Mouse (Mus musculus): Measurements from ENCODE around the gene Wdr63. TPM values are rescaled to one million over a fixed set of nuclear protein-coding genes. Genes with fewer than 3 reads are reported as not detected.

Wdr63 gene
- polyA plus RNA-seq, 1 experiment from 2014 or later = not detected

DNA sequence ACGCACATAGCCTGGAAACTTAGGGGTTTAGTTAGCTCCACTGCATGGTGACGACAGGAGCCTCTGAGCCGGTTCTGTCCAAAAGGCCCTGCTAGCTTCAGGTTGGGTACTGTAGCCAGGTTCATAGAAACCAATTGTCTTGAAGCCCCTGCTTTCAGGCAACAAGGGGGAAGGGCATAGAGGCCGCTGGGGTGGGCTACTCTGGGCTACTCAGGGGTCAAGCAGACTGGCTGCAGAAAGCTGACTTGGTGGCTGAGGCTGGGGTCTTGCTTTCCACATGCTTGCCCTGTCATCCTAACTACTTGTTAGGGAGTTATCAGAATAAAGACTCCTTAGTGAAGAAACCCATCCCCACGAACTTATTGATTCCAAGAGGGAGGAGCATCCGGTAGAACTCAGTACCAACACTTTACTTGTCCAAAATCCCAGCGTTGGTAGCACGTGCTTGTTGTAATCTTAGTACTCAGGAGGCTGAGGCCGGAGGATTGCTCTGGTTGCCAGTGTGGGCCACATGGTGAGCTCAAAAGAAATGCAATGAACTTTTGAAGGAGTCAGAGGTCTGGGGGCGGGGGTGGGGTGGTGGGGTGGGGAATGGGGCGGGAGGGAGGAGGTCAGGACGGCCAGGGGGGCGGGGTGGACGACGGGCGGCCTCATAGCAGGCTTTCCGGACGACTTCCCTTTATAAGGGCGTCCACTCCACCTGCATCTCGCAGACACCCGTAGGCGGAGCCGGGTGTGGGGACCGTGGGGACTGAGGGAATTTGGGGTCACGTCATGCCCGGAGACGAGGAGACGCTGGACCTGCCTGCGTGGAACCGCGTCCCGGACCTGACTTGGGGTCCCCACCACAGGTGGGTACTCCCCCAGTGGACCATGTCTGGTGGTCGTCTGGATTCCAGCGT, 41.5 kb upstream of the Wdr63 start, which contains the start of gene Mcoln2:
Gene Mcoln2, plus strand, starts transcription at position 678 of the 902 bp plus-strand sequence.
- Histone ChIP-seq H3K4me3 (peak within 1 kb of the TSS; percentile 47), H3K27ac (ENCODE audit: poor library complexity, severe bottlenecking) (no peak within 1 kb of the TSS), H3K9ac (peak within 1 kb of the TSS; percentile 65), H3K27me3 (replicated peaks) (peaks cover 28% of the 10 kb centered on the region), H3K9me3 (replicated peaks) (no peaks in the 10 kb centered on the region; the same call in 1 of the 2 replicates), H3K36me3 (no peaks in the 10 kb centered on the region), H3K4me2 (peak within 1 kb of the TSS; percentile 94), H3K4me1 (replicated peaks) (peaks cover 11% of the 10 kb centered on the region)
- ATAC-seq (ENCODE audit: insufficient number of reproducible peaks, low FRiP score) = peak; percentile 53
- 14% methylated on average over 30 of the region's 34 CpGs for WGBS

DNA sequence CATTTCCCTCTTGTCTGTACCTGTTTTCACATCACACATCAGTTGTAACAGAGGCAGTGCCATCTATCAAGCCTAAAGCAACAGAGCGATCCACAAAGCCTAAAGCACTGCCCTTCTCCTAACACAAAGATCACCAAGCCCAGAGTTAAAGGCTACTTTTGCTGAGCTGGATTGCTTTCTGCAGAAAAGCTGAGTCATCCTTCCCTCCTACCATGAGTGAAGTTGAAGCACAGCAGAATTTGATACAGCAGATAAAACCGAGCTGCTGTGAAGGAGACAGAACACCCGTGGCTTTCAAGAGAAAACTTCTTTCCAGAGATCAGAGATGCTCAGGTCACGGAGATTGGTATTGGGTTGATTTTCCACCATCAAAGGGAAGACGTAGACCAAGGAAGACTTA, 38.2 kb upstream of the Wdr63 start:
- H3K4me1 ChIP-seq (replicated peaks) = peaks cover 5% of the 10 kb centered on the region; the same call in 1 of the 2 replicates
- ATAC-seq (ENCODE audit: insufficient number of reproducible peaks, low FRiP score) = no peak
- no peak overlapping the region for H3K4me3 ChIP-seq
- no peaks in the 10 kb centered on the region; the same call in 1 of the 2 replicates for H3K9me3 ChIP-seq (replicated peaks)
- no peaks in the 10 kb centered on the region for H3K36me3 ChIP-seq
- peaks cover 11% of the 10 kb centered on the region; the same call in 1 of the 2 replicates for H3K27me3 ChIP-seq (replicated peaks)
- 44% methylated on average over 5 of the region's 5 CpGs for WGBS
- no peak overlapping the region for H3K9ac ChIP-seq
- H3K4me2 ChIP-seq = no peak overlapping the region
- H3K27ac ChIP-seq (ENCODE audit: poor library complexity, severe bottlenecking) = no peak overlapping the region

DNA sequence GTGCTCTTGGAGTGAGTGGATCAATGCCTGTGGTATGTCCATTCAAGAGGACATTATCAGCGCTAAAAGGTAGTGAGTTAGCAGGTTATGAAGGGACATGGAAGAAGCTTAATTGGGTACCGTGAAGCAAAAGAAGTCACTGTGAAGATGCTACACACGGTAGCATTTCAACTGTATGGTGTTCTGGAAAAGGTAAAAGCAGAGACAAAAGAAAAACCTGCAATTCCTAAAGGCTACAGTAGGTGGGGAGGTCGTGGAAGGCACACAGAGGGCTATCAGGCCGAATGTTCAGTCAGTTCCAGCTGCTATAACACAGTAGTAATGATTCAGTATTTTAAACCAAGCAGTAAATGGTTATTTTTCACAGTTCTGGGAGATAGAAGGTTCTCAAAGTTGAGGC, 37.6 kb upstream of the Wdr63 start:
- Histone ChIP-seq H3K4me1 (replicated peaks) (peaks cover 3% of the 10 kb centered on the region; the same call in 1 of the 2 replicates), H3K4me3 (no peak overlapping the region), H3K9ac (no peak overlapping the region), H3K4me2 (no peak overlapping the region), H3K9me3 (replicated peaks) (no peaks in the 10 kb centered on the region; the same call in 1 of the 2 replicates), H3K27me3 (replicated peaks) (0 out of 2 replicates have a peak, but pooled peaks cover 5% of the 10 kb centered on the region), H3K27ac (ENCODE audit: poor library complexity, severe bottlenecking) (no peak overlapping the region), H3K36me3 (no peaks in the 10 kb centered on the region)
- 50% methylated on average over 5 of the region's 5 CpGs for WGBS
- no peak for ATAC-seq (ENCODE audit: insufficient number of reproducible peaks, low FRiP score)

DNA sequence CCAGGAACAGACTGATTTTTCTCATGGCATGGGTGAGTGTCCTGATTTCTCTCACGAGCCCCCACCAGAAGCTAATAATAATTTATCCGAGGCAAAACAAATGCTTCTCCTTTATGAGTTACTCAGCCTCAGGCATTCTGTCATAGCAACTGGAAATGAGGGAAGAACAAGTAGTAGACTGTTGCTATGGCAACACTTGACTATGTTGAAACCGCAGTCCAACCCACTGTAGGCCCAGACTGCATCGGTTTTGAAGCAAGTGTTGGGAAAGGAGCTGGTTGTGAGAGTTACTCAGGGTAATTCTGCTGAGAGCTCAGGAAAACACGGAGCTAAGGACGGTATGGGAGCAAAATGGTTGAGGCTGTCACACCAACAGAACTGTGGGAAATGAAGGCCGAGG, 34.6 kb upstream of the Wdr63 start:
- Histone ChIP-seq H3K4me2 (no peak overlapping the region), H3K27ac (ENCODE audit: poor library complexity, severe bottlenecking) (no peak overlapping the region), H3K4me3 (no peak overlapping the region), H3K9me3 (replicated peaks) (no peaks in the 10 kb centered on the region; the same call in 1 of the 2 replicates), H3K27me3 (replicated peaks) (no peaks in the 10 kb centered on the region), H3K9ac (no peak overlapping the region), H3K36me3 (no peaks in the 10 kb centered on the region), H3K4me1 (replicated peaks) (no peaks in the 10 kb centered on the region)
- no peak for ATAC-seq (ENCODE audit: insufficient number of reproducible peaks, low FRiP score)
- 78% methylated on average over 7 of the region's 7 CpGs for WGBS

DNA sequence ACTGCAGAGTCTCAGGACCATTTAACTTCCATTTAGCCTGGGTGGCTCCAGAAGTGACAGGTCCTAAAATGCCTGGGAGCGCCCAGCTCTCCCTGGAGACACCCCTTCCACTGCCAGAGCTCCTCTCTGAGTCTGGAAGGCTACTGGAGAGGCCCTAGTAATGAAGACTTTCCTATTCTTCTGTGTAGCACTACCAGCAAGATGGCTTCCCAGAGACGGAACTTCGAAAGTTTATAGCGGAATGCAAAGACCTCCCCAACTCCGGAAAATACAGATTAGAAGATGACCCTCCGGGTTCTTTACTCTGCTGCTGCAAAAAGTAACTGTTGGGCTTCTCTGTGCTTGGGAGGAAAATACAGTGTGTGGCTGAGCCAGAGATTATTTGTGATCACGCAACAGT, 32.3 kb upstream of the Wdr63 start:
- 83% methylated on average over 7 of the region's 7 CpGs for WGBS
- H3K4me3 ChIP-seq = no peak overlapping the region
- no peak for ATAC-seq (ENCODE audit: insufficient number of reproducible peaks, low FRiP score)

DNA sequence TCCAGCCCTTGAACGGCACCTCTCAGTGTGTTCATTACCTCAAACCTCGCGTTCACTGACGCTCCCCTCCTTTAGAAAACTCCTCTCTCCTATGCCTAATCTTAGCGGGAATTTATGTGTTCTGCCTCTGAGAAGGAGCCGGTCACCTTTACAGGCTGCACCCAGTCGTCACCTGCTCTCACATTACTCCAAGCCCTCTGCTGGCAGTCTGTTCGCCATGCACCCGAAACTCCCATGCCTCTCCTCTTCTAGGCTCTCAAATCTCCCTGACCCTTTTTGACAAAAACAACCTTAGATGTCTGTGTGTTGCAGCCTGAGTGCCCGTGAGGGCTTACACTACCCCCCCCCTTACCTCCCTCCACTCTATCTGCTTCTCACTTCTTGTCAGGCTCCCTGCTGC, 28.5 kb upstream of the Wdr63 start:
- H3K4me3 ChIP-seq = no peak overlapping the region
- H3K27ac ChIP-seq (ENCODE audit: poor library complexity, severe bottlenecking) = no peak overlapping the region
- peak overlapping the region; percentile 11; the same call in 1 of the 2 replicates for H3K4me2 ChIP-seq
- no peak overlapping the region for H3K9ac ChIP-seq
- H3K9me3 ChIP-seq (replicated peaks) = no peaks in the 10 kb centered on the region; the same call in 1 of the 2 replicates
- no peaks in the 10 kb centered on the region; the same call in 1 of the 2 replicates for H3K4me1 ChIP-seq (replicated peaks)
- no peaks in the 10 kb centered on the region for H3K36me3 ChIP-seq
- no peaks in the 10 kb centered on the region for H3K27me3 ChIP-seq (replicated peaks)
- WGBS = 20% methylated on average over 10 of the region's 10 CpGs
- ATAC-seq (ENCODE audit: insufficient number of reproducible peaks, low FRiP score) = no peak

More for the DNA sequence above, 32.3 kb upstream of the Wdr63 start:
- no peaks in the 10 kb centered on the region for H3K9me3 ChIP-seq (replicated peaks)
- H3K4me1 ChIP-seq (replicated peaks) = no peaks in the 10 kb centered on the region; the same call in 1 of the 2 replicates
- no peak overlapping the region for H3K27ac ChIP-seq (ENCODE audit: poor library complexity, severe bottlenecking)
- no peaks in the 10 kb centered on the region for H3K36me3 ChIP-seq
- no peak overlapping the region for H3K4me2 ChIP-seq
- H3K27me3 ChIP-seq (replicated peaks) = no peaks in the 10 kb centered on the region
- H3K9ac ChIP-seq = no peak overlapping the region

DNA sequence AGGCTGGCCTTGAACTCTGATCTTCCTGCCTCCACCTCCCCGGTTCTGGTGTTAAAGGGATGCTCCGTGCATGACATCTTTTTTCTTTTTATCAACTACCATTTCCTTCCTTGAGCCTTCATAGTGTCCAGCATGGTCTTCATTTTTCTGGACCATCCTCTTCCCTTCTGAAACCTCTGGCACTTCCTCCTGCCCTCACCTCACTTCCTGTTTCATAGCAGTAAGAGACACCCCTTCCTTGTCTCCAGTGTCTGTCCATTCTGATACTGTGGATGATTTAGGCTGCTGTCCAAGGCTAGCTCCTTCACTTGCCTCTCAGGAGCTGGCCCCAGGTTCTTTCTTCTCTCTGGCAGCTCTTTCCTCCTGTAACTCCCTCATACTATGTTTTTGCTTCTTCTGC, 27.5 kb upstream of the Wdr63 start:
- H3K4me1 ChIP-seq (replicated peaks) = no peaks in the 10 kb centered on the region; the same call in 1 of the 2 replicates
- no peaks in the 10 kb centered on the region for H3K36me3 ChIP-seq
- 75% methylated on average over 2 of the region's 2 CpGs for WGBS
- H3K9ac ChIP-seq = no peak overlapping the region
- no peaks in the 10 kb centered on the region; the same call in 1 of the 2 replicates for H3K9me3 ChIP-seq (replicated peaks)
- no peak for ATAC-seq (ENCODE audit: insufficient number of reproducible peaks, low FRiP score)
- no peak overlapping the region for H3K27ac ChIP-seq (ENCODE audit: poor library complexity, severe bottlenecking)
- H3K4me2 ChIP-seq = no peak overlapping the region
- no peak overlapping the region for H3K4me3 ChIP-seq
- H3K27me3 ChIP-seq (replicated peaks) = no peaks in the 10 kb centered on the region

DNA sequence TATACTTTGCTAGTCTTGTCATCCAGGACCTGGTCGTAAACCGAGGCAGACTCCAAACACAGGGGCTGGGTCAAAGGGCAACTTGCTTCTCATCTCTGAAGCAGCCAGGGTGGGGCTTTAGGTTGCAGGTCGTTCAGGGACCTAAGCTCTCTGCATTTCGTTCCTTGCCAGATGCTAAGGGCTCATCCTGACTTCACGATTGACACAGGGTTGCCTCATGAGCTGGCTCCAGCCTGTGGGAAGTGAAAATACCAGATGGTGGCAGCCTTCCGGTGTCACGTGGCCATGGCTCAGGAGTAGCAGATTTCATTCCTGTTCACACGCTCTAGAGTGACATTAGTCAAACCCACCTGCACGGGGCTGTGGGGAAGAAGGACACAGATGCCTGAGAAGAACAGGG, 26.9 kb upstream of the Wdr63 start:
- Histone ChIP-seq H3K4me3 (no peak overlapping the region), H3K4me2 (no peak overlapping the region), H3K4me1 (replicated peaks) (no peaks in the 10 kb centered on the region; the same call in 1 of the 2 replicates), H3K9ac (no peak overlapping the region), H3K27ac (ENCODE audit: poor library complexity, severe bottlenecking) (no peak overlapping the region), H3K27me3 (replicated peaks) (no peaks in the 10 kb centered on the region), H3K36me3 (no peaks in the 10 kb centered on the region), H3K9me3 (replicated peaks) (no peaks in the 10 kb centered on the region; the same call in 1 of the 2 replicates)
- no peak for ATAC-seq (ENCODE audit: insufficient number of reproducible peaks, low FRiP score)
- WGBS = 73% methylated on average over 9 of the region's 9 CpGs

DNA sequence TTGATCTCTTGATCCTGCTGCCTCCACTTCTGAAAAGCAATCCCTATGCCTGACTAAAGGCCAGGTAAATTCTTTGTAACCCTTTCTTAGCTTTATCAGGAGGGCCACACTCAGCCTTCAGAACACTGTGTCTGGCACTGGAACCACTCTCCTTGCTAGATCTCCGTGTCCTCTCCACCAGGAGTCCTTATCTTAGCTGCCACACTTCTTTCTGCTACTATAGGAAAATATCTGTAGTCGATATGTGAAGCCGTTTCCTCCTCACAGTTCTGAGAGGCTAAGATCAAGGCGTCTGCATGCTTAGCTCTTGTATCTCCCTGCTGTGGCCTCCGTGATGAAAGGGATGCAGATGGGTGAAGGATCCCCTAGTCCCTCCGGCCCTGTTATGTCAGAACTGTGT, 19.3 kb upstream of the Wdr63 start:
- no peaks in the 10 kb centered on the region for H3K9me3 ChIP-seq (replicated peaks)
- H3K9ac ChIP-seq = peak overlapping the region; percentile 42
- H3K4me3 ChIP-seq = no peak overlapping the region
- WGBS = 23% methylated on average over 6 of the region's 6 CpGs
- H3K27me3 ChIP-seq (replicated peaks) = 0 out of 2 replicates have a peak, but pooled peaks cover 4% of the 10 kb centered on the region
- H3K4me2 ChIP-seq = no peak overlapping the region
- no peak overlapping the region for H3K27ac ChIP-seq (ENCODE audit: poor library complexity, severe bottlenecking)
- 0 out of 2 replicates have a peak, but pooled peaks cover 5% of the 10 kb centered on the region for H3K4me1 ChIP-seq (replicated peaks)
- no peak for ATAC-seq (ENCODE audit: insufficient number of reproducible peaks, low FRiP score)
- H3K36me3 ChIP-seq = no peaks in the 10 kb centered on the region

DNA sequence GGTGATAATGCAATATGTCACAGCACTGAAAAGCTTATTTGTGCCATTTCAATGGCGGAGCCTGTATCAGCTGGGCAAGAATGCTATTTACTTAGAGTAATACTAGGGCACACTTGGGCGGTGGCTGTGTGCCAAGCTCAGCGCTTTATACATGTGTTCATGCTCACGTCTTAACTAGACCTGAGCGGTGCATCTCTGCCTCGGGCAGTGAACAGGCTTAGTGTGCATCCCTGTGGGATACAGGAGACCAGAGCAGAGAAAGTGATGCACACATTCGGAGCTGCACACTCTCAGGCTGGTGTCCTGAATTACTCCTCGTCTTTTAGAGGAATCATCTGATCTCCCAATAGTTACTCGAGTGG, 15.5 kb upstream of the Wdr63 start:
- H3K4me1 ChIP-seq (replicated peaks) = peaks cover 12% of the 10 kb centered on the region; the same call in 1 of the 2 replicates
- H3K9ac ChIP-seq = no peak overlapping the region
- peaks cover 18% of the 10 kb centered on the region for H3K27me3 ChIP-seq (replicated peaks)
- H3K36me3 ChIP-seq = no peaks in the 10 kb centered on the region
- no peak overlapping the region for H3K4me3 ChIP-seq
- no peak overlapping the region for H3K4me2 ChIP-seq
- no peaks in the 10 kb centered on the region for H3K9me3 ChIP-seq (replicated peaks)
- no peak overlapping the region for H3K27ac ChIP-seq (ENCODE audit: poor library complexity, severe bottlenecking)
- no peak for ATAC-seq (ENCODE audit: insufficient number of reproducible peaks, low FRiP score)
- WGBS = 76% methylated on average over 9 of the region's 9 CpGs

DNA sequence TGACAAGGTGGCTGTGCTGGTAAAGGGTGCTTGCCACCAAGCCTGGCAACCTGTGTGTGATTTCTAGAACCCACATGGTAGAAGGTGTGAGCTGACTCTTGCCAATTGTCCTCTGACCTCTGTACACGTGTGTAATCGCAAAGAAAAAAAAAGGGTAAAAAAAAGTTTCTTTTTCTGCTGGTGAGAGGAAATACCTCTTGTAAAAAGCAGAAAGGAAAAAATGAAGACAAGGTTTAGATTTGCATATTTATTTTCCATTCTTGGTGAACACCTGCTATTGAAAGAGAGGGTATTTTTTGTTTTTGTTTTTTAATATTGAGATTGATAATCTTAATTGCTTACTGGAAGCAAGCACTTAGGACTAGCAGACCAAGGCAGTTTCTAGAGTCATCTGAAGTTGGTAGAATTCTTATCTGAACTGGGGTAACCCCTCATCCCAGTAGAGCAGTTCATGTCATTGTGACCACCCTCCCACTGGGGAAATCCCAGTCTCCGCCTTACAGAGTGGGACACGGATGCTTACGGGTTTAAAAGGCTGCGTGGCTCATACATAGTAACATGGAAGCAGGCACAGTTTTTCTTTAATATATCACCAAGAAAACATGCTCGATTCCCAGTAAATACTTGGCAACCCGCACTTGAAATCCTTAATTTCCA, 15.0 kb upstream of the Wdr63 start:
- Histone ChIP-seq H3K4me1 (replicated peaks) (peaks cover 14% of the 10 kb centered on the region; the same call in 1 of the 2 replicates), H3K27me3 (replicated peaks) (peaks cover 23% of the 10 kb centered on the region), H3K27ac (ENCODE audit: poor library complexity, severe bottlenecking) (no peak overlapping the region), H3K4me2 (no peak overlapping the region), H3K36me3 (no peaks in the 10 kb centered on the region), H3K9me3 (replicated peaks) (no peaks in the 10 kb centered on the region), H3K4me3 (no peak overlapping the region), H3K9ac (no peak overlapping the region)
- 84% methylated on average over 8 of the region's 8 CpGs for WGBS
- ATAC-seq (ENCODE audit: insufficient number of reproducible peaks, low FRiP score) = no peak
